ENCODE assay signal across 14 mouse cellular contexts in genomic region chr2:159451439-159451838, GRCm38 (mm10).
DNase-seq lines count a peak whose midpoint lies in the region.
"Had no signal": no experiment of that assay in that cellular context is flagged by ENCODE, and none has a peak within 500 bp of the region (broad histone marks: within the 10 kb centered on the region; RNA-seq: fewer than 3 reads in every experiment).

No protein-coding gene starts in this region.

- peak; percentile 5 to 16 for DNase-seq in heart, adult 18-20 months
- DNase-seq in heart, postnatal 4 days: no peak
- DNase-seq in lung, postnatal 10 days: peak; percentile 6
- no peak for DNase-seq in lung, postnatal 4 days
- DNase-seq: adrenal gland, adult 2 months; adrenal gland, postnatal 10 days; adrenal gland, postnatal 25 days; cerebellum, adult 11 months; cerebellum, adult 18-20 months; cerebellum, adult 8-10 months; cerebellum, adult 9-11 months; cerebellum, postnatal 14 days; cerebellum, postnatal 36 days; embryo, embryonic 11 days had no signal

Comparison
In these comparisons a context has a peak if more than half of its experiments do, and no peak if none do; other contexts are left out.
1. DNase-seq: peak in heart, adult 18-20 months (2 of 2) and lung, postnatal 10 days (single experiment); none in heart, postnatal 4 days (single experiment) and lung, postnatal 4 days (0 of 2).